Mouse (Mus musculus) limb, embryonic 13.5 days (tissue): ENCODE results near the gene Slc12a7. TPM values are rescaled to one million over a fixed set of nuclear protein-coding genes. Genes with fewer than 3 reads are reported as not detected.

Experiments used
- ATAC-seq: fragments of 200-750 bp; cut with Nextera tagmentation; 2 replicates; pipeline ENCODE4 v1.8.0; 2017; ENCODE audit warnings: low read depth, moderate number of reproducible peaks, moderate TSS enrichment; ENCODE audit not compliant: low FRiP score
- H3K27ac ChIP-seq: fragments of 300-500 bp; sonication (generic); 2 replicates; pipeline ENCODE4 v1.5.1; 2015; ENCODE audit warnings: inconsistent platforms, mild to moderate bottlenecking, moderate library complexity
- H3K27me3 ChIP-seq: fragments of 300-500 bp; sonication (generic); 2 replicates; pipeline ENCODE4 v1.6.1; 2015; ENCODE audit warnings: mild to moderate bottlenecking, inconsistent platforms
- H3K36me3 ChIP-seq: fragments of 300-500 bp; sonication (generic); 2 replicates; pipeline ENCODE4 v1.6.1; 2015; ENCODE audit warnings: inconsistent platforms, mild to moderate bottlenecking, moderate library complexity
- H3K4me1 ChIP-seq: fragments of 300-500 bp; sonication (generic); 2 replicates; pipeline ENCODE4 v1.6.1; 2015; ENCODE audit warnings: inconsistent platforms
- H3K4me2 ChIP-seq: fragments of 300-500 bp; sonication (generic); replicated peaks from 2 replicates; pipeline ENCODE4 v1.6.1; 2015; ENCODE audit warnings: inconsistent platforms, mild to moderate bottlenecking, moderate library complexity
- H3K4me3 ChIP-seq: fragments of 300-500 bp; sonication (generic); 2 replicates; pipeline ENCODE4 v1.5.1; 2015; ENCODE audit warnings: moderate library complexity, mild to moderate bottlenecking, inconsistent platforms
- H3K9ac ChIP-seq: fragments of 300-500 bp; sonication (generic); 2 replicates; pipeline ENCODE4 v1.6.1; 2015; ENCODE audit warnings: mild to moderate bottlenecking, inconsistent platforms
- H3K9me3 ChIP-seq: fragments of 300-500 bp; sonication (generic); 2 replicates; pipeline ENCODE4 v1.6.1; 2016; ENCODE audit warnings: inconsistent platforms
- WGBS: fragments of 180-500 bp; shearing (Covaris S2); methylation state at CpG from one replicate; pipeline ENCODE4 v1.1.7; 2015; 5-methylcytosine and 5-hydroxymethylcytosine counted together
- polyA plus RNA-seq: library from polyadenylated mRNA; unstranded; fragments of >200 nt; fragmentation: Nextera tagmentation; extraction: Ambion mirVana; gene quantifications from 2 replicates; pipeline ENCODE4 v1.2.1, GENCODE M21; 2015

Gene Slc12a7
- polyA plus RNA-seq, 1 experiment from 2014 or later, result 28.2 TPM

DNA sequence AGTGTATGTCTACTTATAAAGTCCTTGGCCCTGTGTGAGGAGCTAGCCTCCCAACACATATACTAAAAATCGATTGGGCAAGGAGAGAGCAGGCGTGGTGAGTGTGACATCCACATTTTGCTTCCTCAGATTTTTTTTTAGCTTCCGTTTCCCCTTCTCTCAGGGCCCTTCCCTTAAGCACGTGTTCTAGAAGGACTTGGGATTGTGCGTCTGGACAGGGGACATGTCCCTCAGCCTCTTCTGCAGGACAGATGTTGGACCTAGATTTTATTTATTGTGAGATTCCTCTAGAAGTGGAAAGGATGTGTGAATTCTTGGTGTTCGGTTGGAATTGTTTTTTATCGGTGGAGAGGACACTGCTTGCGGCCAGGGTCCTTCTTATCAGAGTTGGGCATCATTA lies 34.3 kb downstream of the Slc12a7 start:
- Histone ChIP-seq H3K9ac (no peak overlapping the region), H3K4me2 (no peak overlapping the region), H3K36me3 (peaks cover 7% of the 10 kb centered on the region), H3K4me1 (peaks cover 61% of the 10 kb centered on the region), H3K9me3 (no peaks in the 10 kb centered on the region), H3K4me3 (no peak overlapping the region), H3K27ac (no peak overlapping the region), H3K27me3 (no peaks in the 10 kb centered on the region)
- ATAC-seq, result no peak
- 84% methylated on average over 8 of the region's 8 CpGs for WGBS

- H3K4me2 ChIP-seq, result no peak overlapping the region
- no peak overlapping the region for H3K27ac ChIP-seq
- no peaks in the 10 kb centered on the region for H3K9me3 ChIP-seq
- no peaks in the 10 kb centered on the region for H3K27me3 ChIP-seq
- peaks cover 66% of the 10 kb centered on the region for H3K4me1 ChIP-seq
- peaks cover 7% of the 10 kb centered on the region for H3K36me3 ChIP-seq
- H3K9ac ChIP-seq, result no peak overlapping the region
- no peak for ATAC-seq
- no peak overlapping the region for H3K4me3 ChIP-seq
- WGBS, result 79% methylated on average over 5 of the region's 5 CpGs
Measured at GRCm38 (mm10) chr13:73767754-73768153, 34.9 kb downstream of the Slc12a7 start.

- Histone ChIP-seq H3K9me3 (no peaks in the 10 kb centered on the region), H3K27me3 (no peaks in the 10 kb centered on the region), H3K9ac (no peak overlapping the region), H3K4me2 (no peak overlapping the region), H3K4me3 (no peak overlapping the region), H3K36me3 (peaks cover 7% of the 10 kb centered on the region), H3K4me1 (peaks cover 72% of the 10 kb centered on the region), H3K27ac (no peak overlapping the region)
- ATAC-seq, result no peak
- WGBS, result 78% methylated on average over 3 of the region's 3 CpGs
Measured at GRCm38 (mm10) chr13:73768311-73768710, 35.4 kb downstream of the Slc12a7 start.

GRCm38 (mm10) chr13:73769916-73770682 lies 37.2 kb downstream of the Slc12a7 start:
- Histone ChIP-seq H3K27me3 (no peaks in the 10 kb centered on the region), H3K9me3 (no peaks in the 10 kb centered on the region), H3K4me1 (peaks cover 66% of the 10 kb centered on the region)

GRCm38 (mm10) chr13:73771131-73771530 lies 38.2 kb downstream of the Slc12a7 start:
- Histone ChIP-seq H3K4me2 (no peak overlapping the region), H3K27me3 (no peaks in the 10 kb centered on the region), H3K36me3 (peaks cover 7% of the 10 kb centered on the region), H3K9me3 (no peaks in the 10 kb centered on the region), H3K4me3 (no peak overlapping the region), H3K27ac (no peak overlapping the region), H3K9ac (no peak overlapping the region), H3K4me1 (peaks cover 56% of the 10 kb centered on the region)
- 36% methylated on average over 3 of the region's 3 CpGs for whole genome bisulfite sequencing
- no peak for ATAC-seq

More at GRCm38 (mm10) chr13:73769916-73770682, 37.2 kb downstream of the Slc12a7 start:
- no peak overlapping the region for H3K9ac ChIP-seq
- H3K4me2 ChIP-seq, result no peak overlapping the region
- H3K4me3 ChIP-seq, result no peak overlapping the region
- peaks cover 7% of the 10 kb centered on the region for H3K36me3 ChIP-seq
- WGBS, result 57% methylated on average over 4 of the region's 4 CpGs
- ATAC-seq, result no peak
- no peak overlapping the region for H3K27ac ChIP-seq

- H3K9me3 ChIP-seq, result no peaks in the 10 kb centered on the region
- H3K27ac ChIP-seq, result peak overlapping the region; percentile 22; the same call in 1 of the 2 replicates
- peaks cover 43% of the 10 kb centered on the region for H3K4me1 ChIP-seq
- no peak overlapping the region for H3K4me3 ChIP-seq
- no peak overlapping the region for H3K9ac ChIP-seq
- H3K4me2 ChIP-seq, result no peak overlapping the region
- peaks cover 7% of the 10 kb centered on the region for H3K36me3 ChIP-seq
- ATAC-seq, result no peak
- no peaks in the 10 kb centered on the region for H3K27me3 ChIP-seq
- WGBS, result 39% methylated on average over 2 of the region's 2 CpGs
Measured at GRCm38 (mm10) chr13:73772655-73773054, 39.8 kb downstream of the Slc12a7 start.

GRCm38 (mm10) chr13:73773519-73774205 lies 40.8 kb downstream of the Slc12a7 start:
- H3K36me3 ChIP-seq, result peaks cover 2% of the 10 kb centered on the region; the same call in 1 of the 2 replicates
- H3K9ac ChIP-seq, result no peak overlapping the region
- H3K4me3 ChIP-seq, result no peak overlapping the region
- WGBS, result 71% methylated on average over 4 of the region's 4 CpGs
- peak overlapping the region; percentile 28; the same call in 1 of the 2 replicates for H3K27ac ChIP-seq
- H3K9me3 ChIP-seq, result no peaks in the 10 kb centered on the region
- H3K27me3 ChIP-seq, result no peaks in the 10 kb centered on the region
- H3K4me1 ChIP-seq, result peaks cover 39% of the 10 kb centered on the region
- 0 out of 2 replicates have a peak, but pooled peaks have one; percentile 14 for ATAC-seq
- H3K4me2 ChIP-seq, result no peak overlapping the region

DNA sequence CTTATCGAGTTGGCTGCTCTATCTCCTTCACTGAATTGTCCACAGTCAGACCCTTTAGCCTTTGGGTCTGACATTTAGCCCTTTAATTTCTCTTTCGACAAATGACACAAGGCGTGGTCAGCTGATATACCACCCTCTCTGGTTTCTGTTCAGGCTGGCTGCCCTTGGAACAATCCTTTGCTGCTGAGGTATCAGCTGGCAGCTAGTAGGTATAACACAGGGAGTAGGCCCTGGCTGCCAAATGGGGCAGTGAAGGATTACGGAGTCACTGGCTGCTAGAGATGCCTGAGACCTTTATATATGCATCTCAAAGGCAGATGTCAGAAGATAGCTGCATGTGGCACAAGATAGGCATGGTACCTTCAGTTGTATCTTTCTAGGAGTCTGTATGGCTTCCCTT lies 42.9 kb downstream of the Slc12a7 start:
- H3K36me3 ChIP-seq, result peaks cover 7% of the 10 kb centered on the region

GRCm38 (mm10) chr13:73777578-73777977 lies 44.7 kb downstream of the Slc12a7 start:
- 76% methylated on average over 3 of the region's 3 CpGs for WGBS
- no peak for ATAC-seq
- no peak overlapping the region for H3K27ac ChIP-seq
- no peak overlapping the region for H3K4me2 ChIP-seq
- peaks cover 17% of the 10 kb centered on the region for H3K4me1 ChIP-seq
- H3K9ac ChIP-seq, result no peak overlapping the region
- no peak overlapping the region for H3K4me3 ChIP-seq
- H3K27me3 ChIP-seq, result no peaks in the 10 kb centered on the region
- H3K9me3 ChIP-seq, result no peaks in the 10 kb centered on the region
- peaks cover 7% of the 10 kb centered on the region for H3K36me3 ChIP-seq

More for the DNA sequence above, 42.9 kb downstream of the Slc12a7 start:
- 76% methylated on average over 4 of the region's 4 CpGs for WGBS
- ATAC-seq, result no peak
- Histone ChIP-seq H3K9me3 (no peaks in the 10 kb centered on the region), H3K27ac (no peak overlapping the region), H3K9ac (no peak overlapping the region), H3K4me3 (no peak overlapping the region), H3K4me1 (peaks cover 30% of the 10 kb centered on the region), H3K4me2 (no peak overlapping the region), H3K27me3 (no peaks in the 10 kb centered on the region)

GRCm38 (mm10) chr13:73782486-73782885 lies 49.6 kb downstream of the Slc12a7 start:
- H3K36me3 ChIP-seq, result peaks cover 48% of the 10 kb centered on the region
- no peak overlapping the region for H3K9ac ChIP-seq
- H3K27ac ChIP-seq, result no peak overlapping the region
- H3K4me1 ChIP-seq, result 0 out of 2 replicates have a peak, but pooled peaks cover 3% of the 10 kb centered on the region
- H3K4me2 ChIP-seq, result no peak overlapping the region
- no peaks in the 10 kb centered on the region for H3K9me3 ChIP-seq
- WGBS, result 40% methylated on average over 5 of the region's 5 CpGs
- no peaks in the 10 kb centered on the region for H3K27me3 ChIP-seq
- no peak for ATAC-seq
- H3K4me3 ChIP-seq, result no peak overlapping the region

DNA sequence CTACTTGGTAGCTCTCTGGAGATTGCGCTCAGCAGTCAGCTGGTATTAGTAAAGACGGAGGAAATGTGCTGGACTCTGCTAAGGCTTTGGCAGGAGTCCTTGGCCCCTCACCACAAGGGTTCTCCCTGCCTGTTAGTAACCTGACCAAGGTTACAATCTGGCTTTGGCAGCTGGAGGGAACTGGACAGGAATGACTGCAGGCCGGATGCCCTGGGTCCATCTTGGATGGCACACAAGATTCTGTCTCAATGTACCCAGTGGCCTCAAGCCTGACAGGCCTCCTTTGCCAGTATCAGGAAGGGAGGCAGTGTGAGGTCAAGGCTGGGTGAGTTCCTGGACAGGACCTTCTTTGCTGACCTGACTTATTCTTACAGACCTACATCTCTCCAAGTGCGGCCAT lies 59.3 kb downstream of the Slc12a7 start:
- Histone ChIP-seq H3K4me2 (no peak overlapping the region), H3K9me3 (no peaks in the 10 kb centered on the region), H3K4me1 (no peaks in the 10 kb centered on the region), H3K36me3 (peaks cover 93% of the 10 kb centered on the region), H3K4me3 (no peak overlapping the region), H3K9ac (no peak overlapping the region), H3K27me3 (no peaks in the 10 kb centered on the region), H3K27ac (no peak overlapping the region)
- 96% methylated on average over 4 of the region's 4 CpGs for WGBS
- no peak for ATAC-seq

DNA sequence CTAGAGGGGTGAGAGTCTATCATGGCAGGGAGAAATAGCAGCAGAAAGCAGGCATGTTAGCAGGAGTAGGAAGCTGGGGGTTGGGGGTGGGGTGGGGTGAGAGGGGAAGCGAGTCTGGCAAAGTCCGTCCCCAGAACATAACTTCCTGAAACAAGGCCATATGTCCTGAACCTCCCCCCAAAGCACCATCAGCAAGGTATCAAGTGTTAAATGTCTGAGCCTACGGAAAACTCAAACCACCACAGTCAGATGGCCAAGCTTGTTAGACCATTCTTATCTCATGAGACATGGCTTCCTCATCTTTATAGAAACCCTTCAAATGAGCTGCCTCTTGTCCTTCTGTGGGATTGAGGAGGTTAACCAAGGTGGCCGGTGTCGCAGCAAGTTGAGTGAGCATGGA lies 60.3 kb downstream of the Slc12a7 start:
- 92% methylated on average over 5 of the region's 5 CpGs for WGBS
- Histone ChIP-seq H3K36me3 (peaks cover 93% of the 10 kb centered on the region), H3K4me1 (no peaks in the 10 kb centered on the region), H3K4me2 (no peak overlapping the region), H3K4me3 (no peak overlapping the region), H3K9ac (no peak overlapping the region), H3K27me3 (no peaks in the 10 kb centered on the region), H3K9me3 (no peaks in the 10 kb centered on the region), H3K27ac (no peak overlapping the region)
- no peak for ATAC-seq
